ENCODE assay signal across 8 mouse cellular contexts in the genomic region with DNA sequence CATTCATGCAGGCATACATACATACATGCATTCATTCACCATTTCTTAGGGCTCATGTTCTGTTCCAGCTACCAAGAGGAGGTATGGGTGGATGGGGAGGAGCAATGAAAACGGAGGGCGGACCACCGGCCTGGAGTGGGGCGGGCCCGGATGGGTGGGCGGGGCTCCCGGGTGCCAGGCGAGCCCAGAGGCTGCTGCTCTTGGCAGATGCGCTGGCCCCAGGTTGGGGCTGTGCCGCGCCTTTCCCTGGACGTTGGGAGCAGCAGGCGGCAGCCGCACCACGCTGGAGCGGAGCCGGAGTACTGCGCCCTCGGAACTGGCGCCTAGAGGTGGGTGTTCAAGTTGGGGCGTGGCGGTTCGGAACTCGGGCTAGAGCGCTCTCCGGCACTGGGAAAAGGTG.
DNase-seq lines count a peak whose midpoint lies in the region; ATAC-seq and TF ChIP-seq lines count a peak whose summit lies in the region.

No protein-coding gene starts in this region.

- peaks cover 2% of the 10 kb centered on the region; the same call in 1 of the 2 replicates for H3K4me1 ChIP-seq in kidney, adult 2 months (ENCODE audit: control insufficient read depth, insufficient read depth, low read length)
- H3K4me1 ChIP-seq in neural tube, embryonic 12.5 days: peaks cover 16% of the 10 kb centered on the region

- H3K27me3 ChIP-seq in kidney, adult 2 months (replicated peaks; ENCODE audit: control insufficient read depth, insufficient read depth, low read length): no peaks in the 10 kb centered on the region
- H3K27me3 ChIP-seq in neural tube, embryonic 12.5 days (replicated peaks): no peaks in the 10 kb centered on the region

- H3K36me3 ChIP-seq in kidney, adult 2 months (ENCODE audit: control insufficient read depth, insufficient read depth, low read length): no peaks in the 10 kb centered on the region
- H3K36me3 ChIP-seq in neural tube, embryonic 12.5 days: no peaks in the 10 kb centered on the region

- H3K4me3 ChIP-seq in kidney, adult 2 months (ENCODE audit: insufficient read depth, low read depth, low read length): peak overlapping the region; percentile 63
- peak overlapping the region; percentile 46 for H3K4me3 ChIP-seq in neural tube, embryonic 12.5 days

- H3K9ac ChIP-seq in neural tube, embryonic 12.5 days: peak overlapping the region; percentile 54; the same call in 1 of the 2 replicates

- H3K9me3 ChIP-seq in neural tube, embryonic 12.5 days: no peaks in the 10 kb centered on the region

- TF ChIP-seq CTCF in kidney, adult 2 months (conservative IDR thresholded peaks at IDR 0.05; ENCODE audit: insufficient read depth, insufficient read length, low read depth, low read length): peak; percentile 32

- 1% methylated on average over 26 of the region's 26 CpGs for WGBS in kidney, adult 2 months
- WGBS in neural tube, embryonic 12.5 days: under 1% methylated on average over 26 of the region's 26 CpGs

- peak overlapping the region; percentile 94 for H3K27ac ChIP-seq in kidney, adult 2 months (ENCODE audit: insufficient read depth, low read depth, low read length)
- no peak overlapping the region for H3K27ac ChIP-seq in neural tube, embryonic 12.5 days

- peak; percentile 86 for ATAC-seq in neural tube, embryonic 12.5 days (ENCODE audit: low FRiP score, low read depth)

- peak overlapping the region; percentile 61 for H3K4me2 ChIP-seq in neural tube, embryonic 12.5 days (replicated peaks)

- DNase-seq in urinary bladder, adult 18-20 months (ENCODE audit: low spot score in 2 of 2): peak; percentile 45 to 52
- DNase-seq in urinary bladder, postnatal 10 days (ENCODE audit: low spot score): no peak
- peak; percentile 84 for DNase-seq in embryo, embryonic 9.5 days (ENCODE audit: extremely low spot score)
- DNase-seq in heart, adult 9 months (ENCODE audit: low spot score in 2 of 2): peak; percentile 72 to 79
- peak; percentile 91 for DNase-seq in kidney, adult 2 months
- DNase-seq in lung, adult 18-20 months: peak; percentile 83 to 87
- DNase-seq in thymus, adult 18-20 months: peak; percentile 69 to 75

- TF ChIP-seq POLR2A in kidney, adult 2 months (IDR thresholded peaks at IDR 0.05; ENCODE audit: low read depth, low read length): peak; percentile 80
